Mouse (Mus musculus): ENCODE data around the gene Ttc7.

GRCm38 (mm10) chr17:87310497-87310896, 27.8 kb downstream of the Ttc7 start:
- TF ChIP-seq CTCF (IDR thresholded peaks at IDR 0.05; ENCODE audit: low read depth) (no peak), EP300 (IDR thresholded peaks at IDR 0.05; ENCODE audit: low read depth) (no peak)

Data from heart, postnatal 0 days (tissue).